Mouse (Mus musculus) lung, adult 2 months (tissue): ENCODE data around the gene Ccnk. TPM values are rescaled to one million over a fixed set of nuclear protein-coding genes. Genes with fewer than 3 reads are reported as not detected.

ENCODE experiments used
- DNase-seq: peaks from one replicate; pipeline ENCODE4 v3.0.0; 2022
- H3K4me1 ChIP-seq: fragments of 200-500 bp; 2 replicates; pipeline ENCODE4 v1.6.1; 2011; ENCODE audit warnings: low read length; ENCODE audit not compliant: control insufficient read depth, insufficient read depth
- H3K4me3 ChIP-seq: fragments of 200-500 bp; replicated peaks from 2 replicates; pipeline ENCODE3; 2011; ENCODE audit warnings: low read depth, mild to moderate bottlenecking, control low read depth, low read length; ENCODE audit errors: extremely low read depth
- CTCF ChIP-seq: fragments of 200-500 bp; IDR thresholded peaks from 2 replicates; pipeline ENCODE4 v1.5.1; 2011; ENCODE audit warnings: mild to moderate bottlenecking, low read length, control low read depth; ENCODE audit not compliant: insufficient read depth
- POLR2A ChIP-seq: fragments of 200-500 bp; IDR thresholded peaks from 2 replicates; pipeline ENCODE4 v1.6.1; 2011; ENCODE audit warnings: low read depth, mild to moderate bottlenecking, control low read depth, low read length, borderline replicate concordance; ENCODE audit errors: extremely low read depth
- WGBS: fragments of 180-500 bp; shearing (Covaris S2); methylation state at CpG from one replicate; pipeline ENCODE4 v1.1.7; 2018; 5-methylcytosine and 5-hydroxymethylcytosine counted together
- polyA plus RNA-seq: library from polyadenylated mRNA; depleted of rRNA; stranded (reverse); fragments of >200 nt; gene quantifications from 2 replicates; pipeline ENCODE4 v1.2.3, GENCODE M21; 2012; rRNA removed

Gene Ccnk
- 11.1 and 15.8 TPM in 2 replicates for polyA plus RNA-seq

- TF ChIP-seq POLR2A, result peak; percentile 95; the same call in 1 of the 2 replicates
- no peak for TF ChIP-seq CTCF
- WGBS, result under 1% methylated on average over 82 of the region's 82 CpGs
- H3K4me3 ChIP-seq, result peak within 1 kb of the TSS; percentile 81
- DNase-seq, result peak; percentile 97
- peaks cover 15% of the 10 kb centered on the region for H3K4me1 ChIP-seq
These were observed at the start of gene Ccnk for GRCm38 (mm10) chr12:108179321-108180266. Gene Ccnk (plus strand): TSS chr12:108179579.

- no peak for DNase-seq
- TF ChIP-seq CTCF (no peak), POLR2A (no peak)
- no peak overlapping the region for H3K4me3 ChIP-seq
- 84% methylated on average over 8 of the region's 8 CpGs for WGBS
- no peaks in the 10 kb centered on the region for H3K4me1 ChIP-seq
These were observed 46.8 kb upstream of the Ccnk start for GRCm38 (mm10) chr12:108132450-108133070.

GRCm38 (mm10) chr12:108133181-108133580 lies 46.2 kb upstream of the Ccnk start:
- Histone ChIP-seq H3K4me1 (no peaks in the 10 kb centered on the region), H3K4me3 (no peak overlapping the region)
- DNase-seq, result no peak
- WGBS, result 76% methylated on average over 2 of the region's 2 CpGs
- TF ChIP-seq POLR2A, result no peak
- no peak for TF ChIP-seq CTCF

- TF ChIP-seq POLR2A (no peak), CTCF (no peak)
- 68% methylated on average over 6 of the region's 6 CpGs for WGBS
- DNase-seq, result no peak
- no peaks in the 10 kb centered on the region for H3K4me1 ChIP-seq
- no peak overlapping the region for H3K4me3 ChIP-seq
These were observed 43.7 kb upstream of the Ccnk start for GRCm38 (mm10) chr12:108135610-108136208.

GRCm38 (mm10) chr12:108143624-108144498 lies 35.5 kb upstream of the Ccnk start:
- 82% methylated on average over 5 of the region's 5 CpGs for WGBS
- DNase-seq, result no peak
- Histone ChIP-seq H3K4me1 (no peaks in the 10 kb centered on the region), H3K4me3 (no peak overlapping the region)
- no peak for TF ChIP-seq POLR2A
- TF ChIP-seq CTCF, result no peak

GRCm38 (mm10) chr12:108145198-108145597 lies 34.2 kb upstream of the Ccnk start:
- 93% methylated on average over 3 of the region's 3 CpGs for WGBS
- TF ChIP-seq CTCF, result no peak
- no peak for TF ChIP-seq POLR2A
- no peak for DNase-seq
- Histone ChIP-seq H3K4me1 (no peaks in the 10 kb centered on the region), H3K4me3 (no peak overlapping the region)

- no peak overlapping the region for H3K4me3 ChIP-seq
- no peak for DNase-seq
- 69% methylated on average over 3 of the region's 3 CpGs for WGBS
- no peaks in the 10 kb centered on the region for H3K4me1 ChIP-seq
- TF ChIP-seq CTCF (no peak), POLR2A (no peak)
These were observed 29.6 kb upstream of the Ccnk start for GRCm38 (mm10) chr12:108149764-108150163.

GRCm38 (mm10) chr12:108152743-108153142 lies 26.6 kb upstream of the Ccnk start:
- no peak for DNase-seq
- WGBS, result 93% methylated on average over 2 of the region's 2 CpGs
- TF ChIP-seq POLR2A, result no peak
- TF ChIP-seq CTCF, result no peak
- no peak overlapping the region for H3K4me3 ChIP-seq
- H3K4me1 ChIP-seq, result no peaks in the 10 kb centered on the region

GRCm38 (mm10) chr12:108159863-108160262 lies 19.5 kb upstream of the Ccnk start:
- Histone ChIP-seq H3K4me3 (no peak overlapping the region), H3K4me1 (no peaks in the 10 kb centered on the region)
- no peak for TF ChIP-seq CTCF
- TF ChIP-seq POLR2A, result no peak
- no peak for DNase-seq
